Mouse (Mus musculus): ENCODE data around the gene Srcin1. TPM values are rescaled to one million over a fixed set of nuclear protein-coding genes. Genes with fewer than 3 reads are reported as not detected.

Srcin1 gene
- total RNA-seq, 2 experiments from 2014 or later, result 1.1 to 1.4 TPM

- no peak for DNase-seq
Measured at GRCm38 (mm10) chr11:97505784-97506183, 70.2 kb downstream of the Srcin1 start.

- no peak for DNase-seq
Measured at GRCm38 (mm10) chr11:97502846-97503245, 73.1 kb downstream of the Srcin1 start.

- DNase-seq, result no peak
Measured at GRCm38 (mm10) chr11:97502383-97502782, 73.6 kb downstream of the Srcin1 start.

GRCm38 (mm10) chr11:97500720-97501448, 75.1 kb downstream of the Srcin1 start:
- no peak for DNase-seq

- DNase-seq, result no peak
Measured at GRCm38 (mm10) chr11:97499865-97500719, 75.9 kb downstream of the Srcin1 start, which contains the start of gene 4933428G20Rik. Gene 4933428G20Rik (minus strand): TSS chr11:97500340.

GRCm38 (mm10) chr11:97497543-97497942, 78.4 kb downstream of the Srcin1 start:
- DNase-seq, result no peak

GRCm38 (mm10) chr11:97492836-97493235, 83.2 kb downstream of the Srcin1 start:
- no peak for DNase-seq

GRCm38 (mm10) chr11:97491640-97492039, 84.3 kb downstream of the Srcin1 start:
- no peak for DNase-seq

- peak; percentile 81 for DNase-seq
Measured at GRCm38 (mm10) chr11:97489589-97490324, 86.2 kb downstream of the Srcin1 start.

GRCm38 (mm10) chr11:97487656-97488055, 88.3 kb downstream of the Srcin1 start:
- no peak for DNase-seq

- no peak for DNase-seq
Measured at GRCm38 (mm10) chr11:97485661-97486060, 90.3 kb downstream of the Srcin1 start.

GRCm38 (mm10) chr11:97479824-97480223, 96.2 kb downstream of the Srcin1 start:
- no peak for DNase-seq

- DNase-seq, result no peak
Measured at GRCm38 (mm10) chr11:97479085-97479484, 96.9 kb downstream of the Srcin1 start.

GRCm38 (mm10) chr11:97478345-97478744, 97.6 kb downstream of the Srcin1 start:
- no peak for DNase-seq

- DNase-seq, result no peak
Measured at GRCm38 (mm10) chr11:97477431-97477830, 98.6 kb downstream of the Srcin1 start.

- peak; percentile 53 for DNase-seq
Measured at GRCm38 (mm10) chr11:97476334-97477095, 99.5 kb downstream of the Srcin1 start.

GRCm38 (mm10) chr11:97471276-97471675, 104.7 kb downstream of the Srcin1 start:
- DNase-seq, result no peak

GRCm38 (mm10) chr11:97469828-97470227, 106.2 kb downstream of the Srcin1 start:
- no peak for DNase-seq

GRCm38 (mm10) chr11:97468639-97469287, 107.2 kb downstream of the Srcin1 start:
- peak; percentile 93 for DNase-seq

- peak; percentile 41 for DNase-seq
Measured at GRCm38 (mm10) chr11:97466444-97467160, 109.4 kb downstream of the Srcin1 start.

GRCm38 (mm10) chr11:97465957-97466356, 110.0 kb downstream of the Srcin1 start:
- DNase-seq, result no peak
